Mouse (Mus musculus) kidney, postnatal 0 days (tissue): ENCODE measurements around the gene Bora. TPM values are rescaled to one million over a fixed set of nuclear protein-coding genes. Genes with fewer than 3 reads are reported as not detected.

ENCODE experiments used
- ATAC-seq: fragments of 200-750 bp; cut with Nextera tagmentation; replicated peaks from 2 replicates; pipeline ENCODE4 v1.8.0; 2017; ENCODE audit warnings: low read depth, moderate number of reproducible peaks, moderate TSS enrichment, moderate library complexity; ENCODE audit not compliant: low FRiP score
- DNase-seq: peaks from one replicate; pipeline ENCODE4 v3.0.0-alpha.2; 2016; ENCODE audit warnings: low spot score
- H3K27ac ChIP-seq: fragments of 300-500 bp; sonication (generic); 2 replicates; pipeline ENCODE4 v1.5.1; 2014; ENCODE audit warnings: mild to moderate bottlenecking
- H3K27me3 ChIP-seq: fragments of 300-500 bp; sonication (generic); 2 replicates; pipeline ENCODE4 v1.6.1; 2014; ENCODE audit warnings: low read length, mixed read lengths; ENCODE audit not compliant: insufficient read depth
- H3K36me3 ChIP-seq: fragments of 300-500 bp; sonication (generic); 2 replicates; pipeline ENCODE4 v1.6.1; 2014; ENCODE audit warnings: low read length, mixed read lengths; ENCODE audit not compliant: insufficient read depth
- H3K4me1 ChIP-seq: fragments of 300-500 bp; sonication (generic); replicated peaks from 2 replicates; pipeline ENCODE4 v1.6.1; 2014; ENCODE audit warnings: antibody characterized with exemption, low read length, mixed read lengths; ENCODE audit not compliant: insufficient read depth
- H3K4me2 ChIP-seq: fragments of 300-500 bp; sonication (generic); 2 replicates; pipeline ENCODE4 v1.6.1; 2014; ENCODE audit warnings: mild to moderate bottlenecking, low read length, moderate library complexity, mixed read lengths
- H3K4me3 ChIP-seq: fragments of 300-500 bp; sonication (generic); replicated peaks from 2 replicates; pipeline ENCODE4 v1.5.1; 2014; ENCODE audit warnings: low read depth, low read length
- H3K9ac ChIP-seq: fragments of 300-500 bp; sonication (generic); 2 replicates; pipeline ENCODE4 v1.6.1; 2014; ENCODE audit warnings: low read depth, low read length
- H3K9me3 ChIP-seq: fragments of 300-500 bp; sonication (generic); replicated peaks from 2 replicates; pipeline ENCODE4 v1.6.1; 2016; ENCODE audit warnings: low read length, inconsistent platforms, mixed read lengths
- CTCF ChIP-seq: IDR thresholded peaks from 2 replicates; pipeline ENCODE4 v1.5.1; 2016; ENCODE audit warnings: antibody characterized with exemption, low read depth, mild to moderate bottlenecking, moderate library complexity
- WGBS: fragments of 180-500 bp; shearing (Covaris S2); extraction: QIAGEN DNeasy Blood & Tissue Kit; methylation state at CpG from one replicate; pipeline ENCODE4 v1.1.7; 2014; 5-methylcytosine and 5-hydroxymethylcytosine counted together
- polyA plus RNA-seq: library from polyadenylated mRNA; unstranded; fragments of >200 nt; fragmentation: Nextera tagmentation; extraction: Ambion mirVana; gene quantifications from 2 replicates; pipeline ENCODE4 v1.2.1, GENCODE M21; 2015

Gene Bora
- 26.4 and 28.8 TPM in 2 replicates for polyA plus RNA-seq

DNA sequence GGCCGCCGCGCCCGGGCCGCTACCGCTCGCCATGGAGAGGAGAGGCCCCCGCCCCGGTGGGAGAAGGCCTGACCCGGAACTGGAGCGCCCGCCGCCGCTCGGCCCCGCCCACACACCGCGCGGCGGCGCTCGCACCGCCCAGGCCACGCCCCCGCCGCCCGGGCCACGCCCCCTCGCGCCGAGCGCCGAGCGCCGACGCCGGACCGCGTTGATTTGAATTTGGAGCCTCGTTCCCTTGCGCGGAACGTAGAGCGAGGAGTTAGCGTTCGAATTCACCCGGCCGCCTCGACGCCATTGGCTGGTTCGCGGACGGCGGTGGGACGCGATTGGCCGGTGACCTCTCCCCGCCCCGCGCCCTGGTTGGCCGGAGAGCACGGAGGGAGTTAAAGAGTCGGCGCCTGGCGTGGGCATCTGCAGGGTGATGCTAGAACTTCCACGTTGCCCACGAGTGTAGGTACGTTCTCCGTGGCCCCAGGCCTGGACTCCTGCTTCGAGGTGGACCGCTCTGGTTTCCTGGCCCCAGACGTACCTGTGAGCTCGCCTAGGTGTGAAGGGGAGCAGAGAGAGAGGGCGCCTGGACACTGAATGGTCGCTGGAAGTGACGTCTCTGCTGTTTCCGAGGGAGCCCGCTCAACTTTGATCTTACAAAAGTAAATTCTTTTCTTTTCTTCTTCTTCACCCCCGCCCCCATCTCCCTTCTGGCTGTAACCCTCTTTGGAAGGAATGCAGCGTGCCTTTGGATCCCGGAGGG, at the start of gene Bora, which contains the start of gene Mzt1:
TSS of gene Bora (plus strand) at position 192 of the 751 bp plus-strand sequence.
TSS of gene Mzt1 (minus strand) at position 104 of the 751 bp plus-strand sequence.
- Histone ChIP-seq H3K9ac (peak within 1 kb of the TSS; percentile 96), H3K9me3 (no peaks in the 10 kb centered on the region), H3K4me1 (peaks cover 13% of the 10 kb centered on the region), H3K4me3 (peak within 1 kb of the TSS; percentile 97), H3K36me3 (no peaks in the 10 kb centered on the region), H3K27ac (peak within 1 kb of the TSS; percentile 93), H3K4me2 (peak within 1 kb of the TSS; percentile 84), H3K27me3 (no peaks in the 10 kb centered on the region)
- under 1% methylated on average over 73 of the region's 81 CpGs for WGBS
- no peak for TF ChIP-seq CTCF
- ATAC-seq: peak; percentile 96
- peak; percentile 94 for DNase-seq

DNA sequence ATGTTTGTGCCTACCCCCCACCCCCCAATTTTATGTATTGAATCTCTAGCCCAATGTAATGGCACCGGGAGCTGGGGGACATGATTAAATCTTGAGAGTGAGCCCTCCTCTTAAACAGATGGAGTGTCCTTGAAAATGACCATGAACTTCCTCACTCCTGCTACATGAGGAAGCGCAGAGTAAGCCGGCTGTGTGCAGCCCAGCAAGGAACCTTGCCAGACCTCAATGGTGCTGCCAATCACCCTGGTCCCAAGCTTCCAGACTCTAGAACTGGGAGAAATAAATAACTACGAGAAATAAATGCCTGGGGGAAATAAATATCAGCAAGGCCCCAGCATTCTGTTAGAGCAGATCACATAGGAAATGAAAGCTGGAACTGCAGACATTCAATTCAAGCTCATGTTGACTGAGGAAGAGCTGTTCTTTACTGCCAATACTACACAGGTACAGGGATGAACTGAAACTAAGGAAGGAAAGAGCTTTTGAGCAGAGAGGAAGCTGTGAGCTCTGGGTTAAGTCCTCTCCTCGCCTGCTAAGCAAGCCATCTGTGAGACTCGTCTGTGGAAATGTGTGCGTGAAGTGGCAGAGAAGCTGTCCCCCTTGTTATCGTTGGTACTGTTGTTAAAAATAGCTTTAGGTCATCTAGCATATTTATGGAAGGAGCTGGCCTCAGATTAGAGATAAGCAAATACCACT, 35.6 kb upstream of the Bora start:
- no peaks in the 10 kb centered on the region for H3K36me3 ChIP-seq
- no peaks in the 10 kb centered on the region for H3K9me3 ChIP-seq
- no peak for TF ChIP-seq CTCF
- peak overlapping the region; percentile 37; the same call in 1 of the 2 replicates for H3K27ac ChIP-seq
- no peak; the same call in 1 of the 2 replicates for ATAC-seq
- H3K4me1 ChIP-seq: no peaks in the 10 kb centered on the region
- H3K9ac ChIP-seq: no peak overlapping the region
- no peak overlapping the region for H3K4me3 ChIP-seq
- H3K4me2 ChIP-seq: 0 out of 2 replicates have a peak overlapping the region, but pooled peaks have one; percentile 1
- DNase-seq: peak; percentile 34
- H3K27me3 ChIP-seq: no peaks in the 10 kb centered on the region
- WGBS: 48% methylated on average over 8 of the region's 8 CpGs

DNA sequence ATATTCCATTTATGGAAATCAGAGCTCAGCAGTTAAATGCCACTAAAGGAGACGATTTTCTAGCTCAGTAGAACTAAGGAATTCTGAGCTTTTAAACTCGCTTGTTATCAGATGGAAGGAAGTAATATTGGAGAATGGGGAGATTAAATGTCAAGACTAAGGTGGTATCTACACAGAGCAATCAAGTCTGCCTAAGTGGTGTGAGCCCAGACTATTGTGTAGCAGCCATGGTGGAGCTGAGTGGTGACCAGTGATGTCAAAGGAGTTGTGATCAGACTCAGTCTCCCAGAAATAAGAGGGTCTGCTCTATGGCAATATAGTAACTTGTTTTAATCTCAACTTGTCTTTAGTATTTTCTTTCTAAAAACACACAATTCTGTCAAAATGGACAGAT, 35.1 kb upstream of the Bora start:
- H3K4me3 ChIP-seq: no peak overlapping the region
- TF ChIP-seq CTCF: no peak
- DNase-seq: no peak
- no peaks in the 10 kb centered on the region for H3K9me3 ChIP-seq
- H3K27me3 ChIP-seq: no peaks in the 10 kb centered on the region
- H3K4me2 ChIP-seq: 0 out of 2 replicates have a peak overlapping the region, but pooled peaks have one; percentile 1
- no peaks in the 10 kb centered on the region for H3K4me1 ChIP-seq
- no peak overlapping the region for H3K9ac ChIP-seq
- no peaks in the 10 kb centered on the region for H3K36me3 ChIP-seq
- 22% methylated on average over 2 of the region's 2 CpGs for WGBS
- no peak overlapping the region for H3K27ac ChIP-seq
- no peak; the same call in 1 of the 2 replicates for ATAC-seq

DNA sequence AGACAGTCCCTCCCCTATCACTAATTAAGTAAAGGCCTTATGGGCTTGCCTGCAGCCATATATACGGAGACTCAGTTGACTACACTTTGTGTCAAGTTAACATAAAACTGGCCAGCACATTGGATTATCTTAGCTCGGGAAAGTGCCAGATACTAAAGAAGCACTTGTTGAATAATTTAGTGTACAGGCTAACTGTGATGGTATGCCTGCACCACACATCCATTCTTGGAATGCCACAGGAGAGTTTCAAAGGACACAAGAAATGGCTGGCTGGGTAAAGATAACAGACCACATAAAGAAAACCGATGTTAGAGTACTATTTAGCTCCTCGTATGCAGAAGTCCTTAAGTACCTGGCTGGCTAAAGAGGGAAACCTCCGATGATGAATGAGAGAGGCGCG, 27.3 kb upstream of the Bora start:
- no peaks in the 10 kb centered on the region; the same call in 1 of the 2 replicates for H3K4me1 ChIP-seq
- WGBS: 53% methylated on average over 7 of the region's 7 CpGs
- DNase-seq (no peak), ATAC-seq (no peak)
- no peak for TF ChIP-seq CTCF
- H3K9ac ChIP-seq: no peak overlapping the region
- 0 out of 2 replicates have a peak overlapping the region, but pooled peaks have one; percentile 6 for H3K4me2 ChIP-seq
- no peaks in the 10 kb centered on the region for H3K27me3 ChIP-seq
- no peaks in the 10 kb centered on the region for H3K36me3 ChIP-seq
- H3K27ac ChIP-seq: no peak overlapping the region
- no peaks in the 10 kb centered on the region for H3K9me3 ChIP-seq
- H3K4me3 ChIP-seq: no peak overlapping the region

DNA sequence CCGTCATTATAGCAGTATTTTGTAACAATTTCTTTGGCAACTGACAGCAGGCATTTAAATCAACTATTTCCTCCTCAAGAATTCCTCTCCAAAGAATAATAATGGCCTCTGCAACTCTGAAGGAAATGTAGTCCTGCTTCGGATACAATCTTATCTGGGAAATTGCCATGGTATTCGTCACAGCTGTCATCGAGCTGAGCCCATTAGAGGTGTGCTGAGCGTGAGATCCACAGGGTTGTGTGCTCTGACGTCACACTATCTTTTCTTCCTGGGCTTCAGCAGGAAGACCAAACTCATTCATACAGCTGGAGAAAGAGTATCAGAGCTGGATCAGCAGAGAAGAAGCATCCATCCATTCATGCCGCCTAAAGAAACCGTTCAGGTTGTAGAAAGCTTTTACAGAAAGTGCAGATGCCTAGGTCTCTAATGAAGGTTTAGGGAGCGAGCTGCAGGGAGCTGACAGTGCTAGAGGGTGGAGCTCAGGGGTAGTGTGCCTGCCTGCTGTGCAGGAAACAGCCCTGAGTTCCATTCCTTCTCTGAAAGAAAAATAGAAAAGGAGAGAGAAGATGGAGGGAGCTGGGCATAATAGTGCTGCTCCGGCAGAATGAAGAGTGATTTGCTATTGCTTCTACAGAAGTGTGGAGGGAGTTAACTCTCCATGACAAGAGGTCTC, 26.8 kb upstream of the Bora start:
- Histone ChIP-seq H3K27ac (no peak overlapping the region), H3K4me1 (no peaks in the 10 kb centered on the region; the same call in 1 of the 2 replicates), H3K27me3 (no peaks in the 10 kb centered on the region), H3K4me2 (0 out of 2 replicates have a peak overlapping the region, but pooled peaks have one; percentile 6), H3K4me3 (no peak overlapping the region), H3K36me3 (no peaks in the 10 kb centered on the region), H3K9ac (no peak overlapping the region), H3K9me3 (no peaks in the 10 kb centered on the region)
- no peak for TF ChIP-seq CTCF
- 50% methylated on average over 10 of the region's 10 CpGs for WGBS
- DNase-seq (peak; percentile 55), ATAC-seq (no peak)
